Mouse (Mus musculus) mouse trophoblast stem cell (cell line): Measurements from ENCODE around the gene Cnot4.
"Not testable (repeated sequence)": the region's sequence is repeated elsewhere in the genome, so short reads cannot be mapped to it uniquely, and the experiment has no call there.

ENCODE experiments used
- in situ Hi-C, 2 experiments: fragments of 300-500 bp; cut with MseI, MboI; formaldehyde crosslinking; loops; 2 replicates in 1 of 2; 3 replicates in 1 of 2; pipeline ENCODE4 v1.15.1; 2025

The Cnot4 gene

DNA sequence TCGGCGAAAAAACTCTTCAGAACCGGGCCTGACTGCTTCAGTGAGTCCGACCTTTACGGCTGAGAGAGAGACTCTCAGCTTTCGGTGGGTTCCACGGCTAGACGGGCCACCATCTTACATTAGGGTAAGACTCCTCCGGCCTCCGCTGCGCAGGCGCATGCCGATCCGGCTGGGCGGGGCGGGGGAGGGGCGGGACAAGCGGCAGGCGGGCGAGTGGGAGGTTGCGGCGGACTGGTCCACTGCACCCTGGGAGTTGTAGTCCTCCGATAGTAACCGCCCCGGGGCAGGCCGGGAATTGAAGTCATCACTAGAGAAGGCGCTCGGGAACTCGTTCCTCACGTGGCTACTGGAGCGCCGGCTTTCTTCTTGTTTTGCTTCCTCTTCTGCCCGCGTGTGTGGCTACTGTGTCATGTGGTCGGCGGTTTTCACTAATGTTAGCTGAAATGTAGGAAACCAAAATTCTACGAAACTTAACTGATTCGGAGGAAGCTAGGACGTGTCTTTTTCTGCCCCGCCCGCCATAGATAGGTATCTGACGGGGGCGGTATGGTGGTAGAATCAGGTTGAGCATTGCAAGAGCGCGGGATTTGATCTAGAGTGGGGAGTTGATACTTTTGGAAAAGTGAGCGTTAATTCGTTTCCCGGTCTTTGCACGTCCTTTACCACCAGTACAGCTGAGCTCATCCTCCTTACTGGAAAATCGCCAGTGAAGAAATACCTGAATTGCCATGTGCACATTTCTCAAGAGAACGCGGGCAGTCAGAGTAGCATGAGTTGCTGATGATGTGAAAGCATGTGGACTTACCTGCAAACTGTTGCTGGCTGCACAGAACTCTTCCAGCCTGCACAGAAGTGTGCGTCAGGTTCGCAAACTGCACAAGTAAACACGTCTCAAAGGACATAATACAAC is at the start of gene Cnot4:
TSS of gene Cnot4 (minus strand) at position 146 of the 910 bp plus-strand sequence.
- in situ Hi-C loops: no loop called here

GRCm38 (mm10) chr6:35179299-35179698 is 45.8 kb upstream of the Cnot4 start:
- in situ Hi-C loops: not testable (repeated sequence)

DNA sequence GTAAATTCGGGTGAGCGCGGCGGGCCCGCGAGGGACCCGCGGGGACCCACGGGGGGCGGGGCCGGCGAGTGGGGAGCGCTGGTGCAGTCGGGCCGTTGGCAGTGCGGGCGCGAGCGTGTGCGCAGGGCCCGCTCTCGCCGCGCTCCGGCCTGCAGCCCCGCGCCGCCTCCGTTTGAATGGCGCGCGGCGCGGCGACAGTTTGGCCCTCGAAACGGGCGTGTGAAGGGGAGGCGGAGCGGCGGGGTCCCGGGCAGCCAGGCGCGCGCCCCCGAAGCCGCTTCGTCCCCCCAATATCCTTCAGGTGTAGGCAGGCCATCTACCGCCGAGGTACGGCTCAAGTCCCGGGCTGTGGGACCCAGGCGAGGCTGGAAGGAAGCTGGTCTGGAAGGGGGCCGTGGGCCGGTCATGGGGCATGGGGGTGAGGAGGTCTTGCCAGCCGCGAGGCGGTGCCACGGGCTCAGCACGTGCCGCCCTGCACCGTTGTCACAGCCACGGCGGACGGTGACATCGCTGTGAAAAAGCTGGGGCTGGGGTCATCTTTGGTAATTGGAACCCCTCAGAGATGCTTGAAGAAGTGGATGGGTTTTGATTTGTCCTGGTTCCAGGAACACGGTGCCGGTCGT is 44.2 kb upstream of the Cnot4 start:
- in situ Hi-C loops: no loop called here

DNA sequence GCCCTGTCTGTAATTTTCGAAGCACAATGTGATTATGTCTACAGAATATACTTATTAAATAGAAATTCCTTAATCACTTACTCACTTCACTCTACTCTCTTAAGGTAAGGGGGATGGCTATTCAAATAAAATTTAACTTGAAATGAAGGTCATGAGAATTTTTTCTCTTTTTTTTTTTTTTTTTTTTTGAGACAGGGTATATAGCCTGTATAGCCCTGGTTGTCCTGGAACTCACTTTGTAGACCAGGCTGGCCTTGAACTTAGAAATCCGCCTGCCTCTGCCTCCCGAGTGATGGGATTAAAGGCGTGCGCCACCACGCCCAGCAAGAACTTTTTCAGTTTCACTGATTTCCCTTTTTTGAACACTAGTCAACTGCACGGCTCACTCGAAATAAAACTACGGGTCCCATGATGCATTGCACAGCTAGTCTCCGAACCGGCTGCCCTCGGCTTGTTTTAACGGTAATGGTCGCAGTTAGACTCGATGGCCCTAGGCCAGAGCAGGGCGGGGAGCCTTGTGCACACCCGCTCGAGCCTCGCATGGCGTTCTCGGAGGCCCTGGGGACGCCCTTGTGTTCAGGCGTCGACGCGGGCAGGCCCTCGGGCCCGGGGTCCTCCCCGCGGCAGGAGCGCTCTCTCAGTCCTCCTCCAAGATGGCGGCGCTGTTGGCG is 43.6 kb upstream of the Cnot4 start, which contains the start of gene Nup205:
TSS of gene Nup205 (plus strand) at position 443 of the 671 bp plus-strand sequence.
- in situ Hi-C loops: no loop called here

- in situ Hi-C loops: no loop called here
Observed at GRCm38 (mm10) chr6:35173181-35173580, 39.7 kb upstream of the Cnot4 start.

GRCm38 (mm10) chr6:35172028-35172427 is 38.5 kb upstream of the Cnot4 start:
- in situ Hi-C loops: not testable (repeated sequence)

DNA sequence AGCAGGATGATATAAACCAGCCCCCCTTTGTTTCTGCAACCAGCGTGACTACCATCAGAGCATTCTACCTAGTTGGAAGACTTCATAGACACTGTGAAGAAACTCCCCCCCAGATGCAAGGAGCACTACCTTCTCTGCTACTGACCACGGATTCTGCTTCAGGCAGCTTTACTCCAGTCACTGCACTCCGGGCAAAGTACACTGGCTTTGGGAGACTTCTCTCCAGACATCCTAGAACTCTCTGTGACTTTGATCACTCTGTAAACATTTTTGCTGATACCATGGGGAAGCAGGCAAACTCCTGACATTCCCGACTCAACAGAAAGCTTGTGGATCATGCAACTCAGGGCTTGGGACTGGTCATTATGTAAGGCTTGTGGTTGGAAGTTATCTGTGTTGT is 35.7 kb upstream of the Cnot4 start:
- in situ Hi-C loops: no loop called here

DNA sequence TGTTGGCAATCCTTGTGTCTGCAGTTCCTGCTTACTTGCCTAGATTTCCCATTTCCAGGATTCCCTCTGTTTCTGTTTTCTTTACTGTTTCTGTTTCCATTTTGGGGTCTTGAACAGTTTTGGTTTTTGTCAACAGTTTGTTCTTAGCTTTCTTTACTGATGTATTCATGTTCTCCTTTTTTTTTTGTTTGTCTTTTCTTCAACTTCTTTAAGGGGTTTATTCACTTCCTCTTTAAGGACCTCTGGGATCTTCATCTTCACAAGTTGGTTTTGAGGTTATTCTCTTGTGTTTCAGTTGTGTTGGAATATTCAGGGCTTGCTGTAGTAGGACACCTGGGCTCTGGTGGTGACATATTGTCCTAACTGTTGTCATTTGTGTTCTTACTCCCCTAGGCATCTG is 21.0 kb upstream of the Cnot4 start:
- in situ Hi-C loops: no loop called here

- in situ Hi-C loops: no loop called here
Observed at GRCm38 (mm10) chr6:35147726-35148422, 14.3 kb upstream of the Cnot4 start.

- in situ Hi-C loops: no loop called here
Observed at GRCm38 (mm10) chr6:35145569-35145968, 12.0 kb upstream of the Cnot4 start.

DNA sequence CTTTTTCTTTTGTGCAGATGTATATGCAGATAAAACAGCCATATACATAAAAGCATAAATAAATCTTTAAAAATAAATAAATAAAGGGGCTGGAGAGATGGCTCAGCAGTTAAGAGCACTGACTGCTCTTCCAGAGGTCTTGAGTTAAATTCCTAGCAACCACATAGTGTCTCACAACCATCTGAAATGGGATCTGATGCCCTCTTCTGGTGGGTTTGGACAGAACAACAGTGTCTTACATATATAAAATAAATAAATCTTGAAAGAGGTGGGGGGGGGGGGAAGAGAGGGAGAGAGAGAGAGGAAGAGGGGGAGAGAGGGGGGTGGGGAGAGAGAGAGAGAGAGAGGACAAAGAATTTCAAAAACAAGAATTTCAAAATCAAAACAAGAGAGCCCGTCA is 6.8 kb upstream of the Cnot4 start:
- in situ Hi-C loops: no loop called here

DNA sequence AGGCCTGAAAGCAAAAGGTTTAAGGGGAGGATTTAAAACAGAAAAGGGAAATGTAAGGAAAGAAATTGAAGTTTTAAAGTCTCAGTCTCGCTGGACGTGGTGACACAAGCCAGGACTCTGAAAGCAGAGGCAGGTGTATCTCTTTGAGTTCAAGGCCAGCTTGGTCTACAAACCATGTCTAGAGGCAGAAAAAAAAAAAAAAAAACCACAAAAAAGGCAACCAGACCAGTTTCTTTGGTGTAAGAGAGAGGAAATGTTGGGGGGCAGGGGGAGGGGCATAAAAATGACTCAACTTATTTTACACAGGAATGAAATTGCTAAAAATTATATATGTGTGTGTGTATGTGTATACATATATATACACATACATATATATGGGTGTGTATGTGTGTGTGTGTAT is 1.3 kb upstream of the Cnot4 start:
- in situ Hi-C loops: no loop called here

GRCm38 (mm10) chr6:35133246-35133578 is 312 bp downstream of the Cnot4 start:
- in situ Hi-C loops: no loop called here

DNA sequence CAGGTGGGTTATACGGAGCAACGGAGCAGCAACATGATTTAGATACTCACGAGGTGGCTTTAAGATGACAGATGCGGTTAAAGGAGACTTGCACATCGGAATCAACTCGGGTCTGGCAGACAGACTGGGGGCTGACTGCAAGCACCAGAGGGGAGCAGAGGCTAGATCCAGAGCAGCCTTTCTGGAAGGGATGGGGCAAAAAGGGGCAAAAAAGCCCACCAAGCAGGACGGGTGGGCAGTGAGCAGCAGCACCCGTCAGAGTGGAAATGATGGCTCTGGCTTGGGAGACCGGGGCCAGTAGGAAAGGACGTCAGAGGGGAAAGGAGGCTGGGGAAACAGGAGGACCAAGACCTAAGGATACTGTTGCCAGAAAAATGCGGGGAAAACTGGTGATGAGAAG is 718 bp downstream of the Cnot4 start:
- in situ Hi-C loops: no loop called here

DNA sequence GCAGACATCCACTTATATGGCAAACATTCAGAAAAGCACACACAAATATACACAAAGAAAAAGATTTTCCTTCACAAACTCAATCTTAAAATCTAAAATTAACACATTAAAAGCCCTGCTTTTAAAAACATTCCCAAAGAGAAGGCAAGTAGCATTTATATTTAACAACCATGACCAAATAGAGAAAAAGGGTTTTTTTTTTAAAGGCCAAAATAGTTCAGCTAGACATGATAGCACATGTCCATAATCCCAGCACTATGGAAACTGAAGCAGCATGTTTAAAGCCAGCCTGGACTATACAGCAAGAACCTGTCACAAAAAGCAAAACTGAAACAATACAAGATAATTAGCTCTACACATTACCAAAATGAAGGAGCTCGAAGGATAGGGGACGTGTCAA is 11.0 kb downstream of the Cnot4 start:
- in situ Hi-C loops: no loop called here

- in situ Hi-C loops: no loop called here
Observed at GRCm38 (mm10) chr6:35121925-35122324, 11.6 kb downstream of the Cnot4 start.

DNA sequence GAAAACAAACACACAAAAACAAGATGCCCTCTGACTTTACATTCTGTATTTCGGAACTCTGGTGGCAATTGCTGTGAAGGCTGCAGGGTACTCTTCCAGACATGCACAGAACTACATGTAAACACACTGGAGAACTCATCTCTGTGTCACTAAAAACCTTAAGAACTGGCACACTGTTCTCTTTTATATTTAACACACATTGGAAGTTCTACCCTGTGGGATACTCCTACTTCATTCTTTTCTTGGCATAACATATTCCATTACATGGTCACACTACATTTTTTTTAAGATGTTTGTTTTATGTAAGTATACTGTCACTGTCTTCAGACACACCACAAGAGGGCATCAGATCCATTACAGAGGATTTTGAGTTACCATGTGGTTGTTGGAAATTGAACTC is 31.1 kb downstream of the Cnot4 start:
- in situ Hi-C loops: no loop called here

- in situ Hi-C loops: no loop called here
Observed at GRCm38 (mm10) chr6:35084927-35085326, 48.6 kb downstream of the Cnot4 start.

DNA sequence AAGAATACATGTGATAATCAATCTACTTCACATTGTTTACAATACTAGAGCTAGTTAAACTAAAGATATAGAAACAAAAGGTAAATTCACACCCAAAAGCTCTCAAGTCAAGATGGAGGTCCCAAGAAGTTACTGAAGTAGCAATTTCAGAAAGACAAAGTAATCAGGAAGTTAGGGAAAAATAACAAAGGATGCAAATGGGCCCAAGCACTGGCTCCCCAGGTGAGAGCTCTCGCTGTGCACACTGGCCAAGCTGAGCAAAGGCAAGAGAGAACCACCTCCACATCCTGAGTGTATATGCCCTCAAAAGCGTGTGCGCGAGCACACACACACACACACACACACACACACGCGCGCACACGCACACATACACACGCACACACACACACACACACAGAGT is 58.4 kb downstream of the Cnot4 start:
- in situ Hi-C loops: no loop called here

GRCm38 (mm10) chr6:35071261-35071660 is 62.3 kb downstream of the Cnot4 start:
- in situ Hi-C loops: no loop called here

DNA sequence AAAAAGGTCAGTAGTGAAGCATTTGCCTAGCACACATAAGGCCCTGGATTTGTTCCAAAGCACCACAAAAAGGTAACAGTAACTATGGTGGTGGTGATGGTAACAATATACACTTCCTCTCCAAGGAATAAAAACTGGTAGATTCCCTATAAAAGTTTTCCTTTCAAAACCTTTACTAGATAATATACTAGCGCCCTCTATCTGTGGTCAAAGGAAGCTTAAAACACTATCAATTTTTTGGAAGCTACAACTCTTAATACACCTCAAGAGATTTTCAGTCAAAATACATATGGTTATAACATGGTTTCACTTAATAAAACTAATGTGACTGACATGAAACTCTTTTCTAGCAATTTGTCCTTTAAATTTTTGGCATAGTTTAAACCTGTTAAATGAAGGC is 71.1 kb downstream of the Cnot4 start:
- in situ Hi-C loops: no loop called here

DNA sequence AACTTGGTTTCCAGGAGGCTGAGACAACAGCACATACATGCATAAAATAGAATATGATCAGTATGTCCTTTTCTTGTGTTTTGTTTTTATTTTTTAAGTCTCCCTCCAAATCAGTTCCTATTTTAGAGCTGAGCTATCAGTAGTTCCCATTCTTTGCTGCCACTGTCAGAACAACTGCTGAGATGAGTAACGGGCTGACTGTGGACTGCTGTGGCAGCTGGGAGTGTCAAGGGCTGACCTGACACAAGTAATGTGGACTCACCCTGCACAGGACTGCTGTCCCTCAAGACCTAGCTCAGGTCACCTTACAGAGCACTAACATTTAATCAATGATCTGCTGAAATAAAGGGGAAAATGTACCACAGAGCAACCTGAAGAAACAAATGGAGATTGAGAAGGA is 90.4 kb downstream of the Cnot4 start:
- in situ Hi-C loops: no loop called here
